Mouse (Mus musculus) liver, adult 2 months (tissue): ENCODE measurements around the gene Faf1. TPM values are rescaled to one million over a fixed set of nuclear protein-coding genes. Genes with fewer than 3 reads are reported as not detected.

Experiments used
- DNase-seq: peaks from one replicate; pipeline ENCODE4 v3.0.0-alpha.2; 2011; ENCODE audit warnings: low read depth, low spot score; ENCODE audit errors: extremely low read depth
- H3K27ac ChIP-seq: fragments of 200-500 bp; replicated peaks from 2 replicates; pipeline ENCODE4 v1.5.1; 2012; ENCODE audit warnings: low read depth, mild to moderate bottlenecking, control low read depth, inconsistent platforms, low read length; ENCODE audit not compliant: insufficient read depth
- H3K27me3 ChIP-seq: fragments of 200-500 bp; 2 replicates; pipeline ENCODE4 v1.6.1; 2012; ENCODE audit warnings: mild to moderate bottlenecking, moderate library complexity, low read length, inconsistent platforms; ENCODE audit not compliant: control insufficient read depth, insufficient read depth
- H3K36me3 ChIP-seq: fragments of 200-500 bp; 2 replicates; pipeline ENCODE4 v1.6.1; 2012; ENCODE audit warnings: low read length, inconsistent platforms; ENCODE audit not compliant: control insufficient read depth, insufficient read depth
- H3K4me1 ChIP-seq: fragments of 200-500 bp; 2 replicates; pipeline ENCODE4 v1.6.1; 2011; ENCODE audit warnings: low read length; ENCODE audit not compliant: control insufficient read depth, insufficient read depth
- H3K4me3 ChIP-seq: fragments of 200-500 bp; 2 replicates; pipeline ENCODE4 v1.5.1; 2011; ENCODE audit warnings: low read depth, mild to moderate bottlenecking, control low read depth, low read length, moderate library complexity; ENCODE audit not compliant: insufficient read depth
- H3K79me2 ChIP-seq: fragments of 200-500 bp; 2 replicates; pipeline ENCODE4 v1.6.1; 2012; ENCODE audit warnings: inconsistent platforms, mild to moderate bottlenecking, low read length, moderate library complexity; ENCODE audit not compliant: control insufficient read depth, insufficient read depth
- H3K9ac ChIP-seq: fragments of 200-500 bp; 2 replicates; pipeline ENCODE4 v1.6.1; 2012; ENCODE audit warnings: low read depth, mild to moderate bottlenecking, control low read depth, inconsistent platforms, low read length
- CTCF ChIP-seq: fragments of 200-500 bp; IDR thresholded peaks from 2 replicates; pipeline ENCODE4 v1.5.1; 2011; ENCODE audit warnings: low read depth, low read length, control low read depth
- POLR2A ChIP-seq: fragments of 200-500 bp; IDR thresholded peaks from 2 replicates; pipeline ENCODE4 v1.6.1; 2011; ENCODE audit warnings: low read length, control low read depth; ENCODE audit not compliant: insufficient read depth; ENCODE audit errors: extremely low read depth
- WGBS: fragments of 180-500 bp; shearing (Covaris S2); methylation state at CpG from one replicate; pipeline ENCODE4 v1.1.7; 2018; 5-methylcytosine and 5-hydroxymethylcytosine counted together
- polyA plus RNA-seq: library from polyadenylated mRNA; depleted of rRNA; stranded (reverse); fragments of >200 nt; gene quantifications from 2 replicates; pipeline ENCODE4 v1.2.3, GENCODE M21; 2012
- total RNA-seq: library from RNA; depleted of rRNA; stranded (reverse); fragments of >200 nt; gene quantifications from 2 replicates; pipeline ENCODE4 v1.2.3, GENCODE M21; 2014

The Faf1 gene
- total and polyA plus RNA-seq, 2 experiments, result 4.7 to 21.7 TPM

- peaks cover 4% of the 10 kb centered on the region for H3K4me1 ChIP-seq
- WGBS, result 66% methylated on average over 2 of the region's 2 CpGs
Observed at GRCm38 (mm10) chr4:109655738-109656137, 20.6 kb upstream of the Faf1 start.

GRCm38 (mm10) chr4:109656301-109656700 is 20.1 kb upstream of the Faf1 start:
- DNase-seq, result peak; percentile 71
- TF ChIP-seq POLR2A, result no peak
- no peak for TF ChIP-seq CTCF
- peak overlapping the region; percentile 28 for H3K4me3 ChIP-seq
- H3K27ac ChIP-seq, result peak overlapping the region; percentile 42; the same call in 1 of the 2 replicates
- peaks cover 4% of the 10 kb centered on the region for H3K4me1 ChIP-seq
- H3K79me2 ChIP-seq, result peaks cover 2% of the 10 kb centered on the region; the same call in 1 of the 2 replicates
- H3K27me3 ChIP-seq, result no peaks in the 10 kb centered on the region
- H3K36me3 ChIP-seq, result no peaks in the 10 kb centered on the region; the same call in 1 of the 2 replicates
- 26% methylated on average over 4 of the region's 4 CpGs for WGBS
- peak overlapping the region; percentile 3; the same call in 1 of the 2 replicates for H3K9ac ChIP-seq

More at GRCm38 (mm10) chr4:109655738-109656137, 20.6 kb upstream of the Faf1 start:
- Histone ChIP-seq H3K9ac (no peak overlapping the region), H3K27me3 (no peaks in the 10 kb centered on the region), H3K36me3 (no peaks in the 10 kb centered on the region; the same call in 1 of the 2 replicates), H3K27ac (no peak overlapping the region), H3K79me2 (no peaks in the 10 kb centered on the region), H3K4me3 (peak overlapping the region; percentile 28; the same call in 1 of the 2 replicates)
- TF ChIP-seq POLR2A (no peak), CTCF (no peak)
- DNase-seq, result peak; percentile 19

GRCm38 (mm10) chr4:109657021-109657850 is 19.2 kb upstream of the Faf1 start:
- no peaks in the 10 kb centered on the region for H3K36me3 ChIP-seq
- TF ChIP-seq POLR2A (0 out of 2 replicates have a peak, but pooled peaks have one; percentile 28), CTCF (no peak)
- H3K27me3 ChIP-seq, result no peaks in the 10 kb centered on the region
- H3K4me3 ChIP-seq, result peak overlapping the region; percentile 97
- peak overlapping the region; percentile 82 for H3K27ac ChIP-seq
- peaks cover 4% of the 10 kb centered on the region for H3K4me1 ChIP-seq
- H3K79me2 ChIP-seq, result peaks cover 4% of the 10 kb centered on the region; the same call in 1 of the 2 replicates
- WGBS, result under 1% methylated on average over 52 of the region's 53 CpGs
- peak overlapping the region; percentile 89 for H3K9ac ChIP-seq
- peak; percentile 57 for DNase-seq

- TF ChIP-seq POLR2A (no peak), CTCF (no peak)
- Histone ChIP-seq H3K27ac (peak overlapping the region; percentile 82), H3K4me3 (peak overlapping the region; percentile 97), H3K36me3 (no peaks in the 10 kb centered on the region), H3K27me3 (no peaks in the 10 kb centered on the region), H3K9ac (peak overlapping the region; percentile 89), H3K4me1 (peaks cover 4% of the 10 kb centered on the region), H3K79me2 (peaks cover 4% of the 10 kb centered on the region; the same call in 1 of the 2 replicates)
- 12% methylated on average over 20 of the region's 20 CpGs for whole genome bisulfite sequencing
- DNase-seq, result no peak
Observed at GRCm38 (mm10) chr4:109657851-109658500, 18.4 kb upstream of the Faf1 start.

GRCm38 (mm10) chr4:109658826-109659225 is 17.6 kb upstream of the Faf1 start:
- H3K9ac ChIP-seq, result no peak overlapping the region

More at GRCm38 (mm10) chr4:109658826-109659225, 17.6 kb upstream of the Faf1 start:
- Histone ChIP-seq H3K79me2 (peaks cover 4% of the 10 kb centered on the region; the same call in 1 of the 2 replicates), H3K36me3 (no peaks in the 10 kb centered on the region), H3K4me1 (peaks cover 4% of the 10 kb centered on the region), H3K27me3 (no peaks in the 10 kb centered on the region), H3K27ac (no peak overlapping the region), H3K4me3 (no peak overlapping the region)
- no peak for DNase-seq
- WGBS, result 79% methylated on average over 8 of the region's 8 CpGs
- TF ChIP-seq POLR2A (no peak), CTCF (no peak)
